ENCODE assay signal across 10 mouse cellular contexts in the genomic region with DNA sequence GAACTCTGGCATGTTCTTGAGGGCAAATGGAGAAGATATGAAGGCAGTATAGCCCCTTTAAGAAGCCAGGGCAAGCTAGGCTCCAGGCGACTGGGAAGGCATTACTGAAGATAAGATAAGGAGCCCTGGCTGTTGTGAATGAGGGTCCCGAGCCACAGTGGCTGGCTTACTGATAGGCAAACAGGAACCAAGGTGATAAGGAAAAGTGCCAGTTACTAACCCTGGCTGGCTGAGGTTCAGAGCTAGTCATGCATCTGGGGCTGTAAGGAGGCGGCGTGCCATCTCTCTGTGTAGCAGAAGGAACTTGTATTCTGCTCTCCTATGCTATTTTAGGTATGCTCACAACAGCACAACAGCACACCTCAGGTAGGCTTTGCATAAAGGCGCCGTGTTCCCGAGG.
DNase-seq lines count a peak whose midpoint lies in the region; ATAC-seq and TF ChIP-seq lines count a peak whose summit lies in the region.
"Had no signal": no experiment of that assay in that cellular context is flagged by ENCODE, and none has a peak within 500 bp of the region (broad histone marks: within the 10 kb centered on the region; RNA-seq: fewer than 3 reads in every experiment).

No protein-coding gene starts in this region.

- ATAC-seq in forebrain, embryonic 15.5 days (replicated peaks): no peak
- peak; percentile 24; the same call in 1 of the 2 replicates for ATAC-seq in heart, embryonic 16.5 days (replicated peaks; ENCODE audit: extremely low read depth, insufficient read depth, low FRiP score)
- ATAC-seq in megakaryocyte, adult 5-6 weeks (ENCODE audit: poor library complexity, severe bottlenecking): peak; percentile 30; the same call in 1 of the 2 replicates

- H3K4me3 ChIP-seq in forebrain, embryonic 10.5 days: no peak overlapping the region
- H3K4me3 ChIP-seq in forebrain, embryonic 15.5 days: no peak overlapping the region
- peak overlapping the region; percentile 65 to 80 for H3K4me3 ChIP-seq in MEL (ENCODE audit: control insufficient read depth in 1 of 2, insufficient read depth in 1 of 2, low read depth in 2 of 2, low read length in 2 of 2)
- no peak overlapping the region for H3K4me3 ChIP-seq in heart, embryonic 16.5 days (ENCODE audit: low read length)
- H3K4me3 ChIP-seq: hindbrain, embryonic 15.5 days; left cerebral cortex, adult 2 months had no signal

- 81% methylated on average over 7 of the region's 7 CpGs for WGBS in forebrain, embryonic 10.5 days
- 82% methylated on average over 7 of the region's 7 CpGs for WGBS in forebrain, embryonic 15.5 days
- WGBS in heart, embryonic 16.5 days: 20% methylated on average over 7 of the region's 7 CpGs

- no peak for TF ChIP-seq RAD21 in MEL (IDR thresholded peaks at IDR 0.05; ENCODE audit: low read depth, low read length)

- no peak overlapping the region for H3K4me2 ChIP-seq in forebrain, embryonic 15.5 days (replicated peaks)
- peak overlapping the region; percentile 58 for H3K4me2 ChIP-seq in heart, embryonic 16.5 days (ENCODE audit: low read depth, low read length)
- H3K4me2 ChIP-seq: hindbrain, embryonic 15.5 days had no signal

- H3K79me2 ChIP-seq in MEL (ENCODE audit: control insufficient read depth, insufficient read depth, low read length, poor library complexity): peaks cover 3% of the 10 kb centered on the region

- TF ChIP-seq EP300 in MEL (IDR thresholded peaks at IDR 0.05; ENCODE audit: low read depth in 1 of 2, low read length in 2 of 2): peak; percentile 99 to 100

- DNase-seq in forebrain, embryonic 10.5 days (ENCODE audit: extremely low spot score, low spot score): no peak
- DNase-seq in MEL (ENCODE audit: low read depth, low spot score): peak; percentile 95
- DNase-seq in thymus, adult 18-20 months: no peak
- DNase-seq in frontal cortex, postnatal 36 days (ENCODE audit: low spot score in 2 of 2): no peak
- DNase-seq in ovary, postnatal 36 days (ENCODE audit: low spot score): no peak

- H3K27ac ChIP-seq in forebrain, embryonic 10.5 days: 0 out of 2 replicates have a peak overlapping the region, but pooled peaks have one; percentile 80
- H3K27ac ChIP-seq in forebrain, embryonic 15.5 days (replicated peaks): no peak overlapping the region
- peak overlapping the region; percentile 82 for H3K27ac ChIP-seq in MEL (ENCODE audit: control insufficient read depth, low read depth, low read length)
- H3K27ac ChIP-seq in heart, embryonic 16.5 days (ENCODE audit: low read length): peak overlapping the region; percentile 82
- H3K27ac ChIP-seq: hindbrain, embryonic 15.5 days; left cerebral cortex, adult 2 months had no signal

- no peak overlapping the region for H3K9ac ChIP-seq in forebrain, embryonic 15.5 days (replicated peaks)
- H3K9ac ChIP-seq in MEL (ENCODE audit: control insufficient read depth, low read depth, low read length, poor library complexity, severe bottlenecking): peak overlapping the region; percentile 77
- H3K9ac ChIP-seq in heart, embryonic 16.5 days (ENCODE audit: low read length): peak overlapping the region; percentile 67; the same call in 1 of the 2 replicates
- H3K9ac ChIP-seq: hindbrain, embryonic 15.5 days had no signal

- peaks cover 50% of the 10 kb centered on the region for H3K4me1 ChIP-seq in forebrain, embryonic 10.5 days
- H3K4me1 ChIP-seq in forebrain, embryonic 15.5 days: peaks cover 19% of the 10 kb centered on the region
- peaks cover 12 to 38% of the 10 kb centered on the region in 2 experiments for H3K4me1 ChIP-seq in MEL (ENCODE audit: control insufficient read depth in 1 of 2, insufficient read depth in 2 of 2, low read length in 2 of 2)
- peaks cover 43% of the 10 kb centered on the region for H3K4me1 ChIP-seq in heart, embryonic 16.5 days (ENCODE audit: control insufficient read depth, insufficient read depth, low read length)

- peaks cover 6% of the 10 kb centered on the region; the same call in 1 of the 2 replicates for H3K27me3 ChIP-seq in forebrain, embryonic 10.5 days (ENCODE audit: poor library complexity, severe bottlenecking)
- no peaks in the 10 kb centered on the region for H3K27me3 ChIP-seq in forebrain, embryonic 15.5 days
- no peaks in the 10 kb centered on the region for H3K27me3 ChIP-seq in MEL (ENCODE audit: control insufficient read depth in 1 of 2, insufficient read depth in 2 of 2, low read length in 2 of 2)
- no peaks in the 10 kb centered on the region for H3K27me3 ChIP-seq in heart, embryonic 16.5 days (ENCODE audit: control insufficient read depth, insufficient read depth, low read length)
- H3K27me3 ChIP-seq: hindbrain, embryonic 15.5 days had no signal

- TF ChIP-seq POLR2A in MEL (IDR thresholded peaks at IDR 0.05; ENCODE audit: control insufficient read depth in 1 of 2, insufficient read depth in 1 of 2, low read depth in 1 of 2, low read length in 2 of 2, poor library complexity in 1 of 2): peak in 1 of 2 experiments; percentile 75; a peak in 2 of 4 replicates

- no peak for TF ChIP-seq CTCF in MEL (IDR thresholded peaks at IDR 0.05 in 2 of 3, conservative IDR thresholded peaks at IDR 0.05 in 1 of 3; ENCODE audit: control insufficient read depth in 1 of 3, insufficient read depth in 1 of 3, low read depth in 2 of 3, low read length in 3 of 3, poor library complexity in 1 of 3, severe bottlenecking in 1 of 3)

- no peaks in the 10 kb centered on the region for H3K9me3 ChIP-seq in forebrain, embryonic 10.5 days
- no peaks in the 10 kb centered on the region for H3K9me3 ChIP-seq in forebrain, embryonic 15.5 days
- H3K9me3 ChIP-seq in MEL (replicated peaks; ENCODE audit: insufficient read depth, low read length): no peaks in the 10 kb centered on the region
- H3K9me3 ChIP-seq in heart, embryonic 16.5 days (replicated peaks; ENCODE audit: control insufficient read depth, low read length): no peaks in the 10 kb centered on the region
- H3K9me3 ChIP-seq: hindbrain, embryonic 15.5 days had no signal

- 0 out of 2 replicates have a peak, but pooled peaks cover 2% of the 10 kb centered on the region for H3K36me3 ChIP-seq in forebrain, embryonic 10.5 days (replicated peaks)
- no peaks in the 10 kb centered on the region for H3K36me3 ChIP-seq in forebrain, embryonic 15.5 days
- H3K36me3 ChIP-seq in MEL (ENCODE audit: control insufficient read depth in 1 of 2, insufficient read depth in 2 of 2, low read length in 2 of 2): peaks cover 0 to 36% of the 10 kb centered on the region in 2 experiments; a peak in 2 of 4 replicates
- no peaks in the 10 kb centered on the region for H3K36me3 ChIP-seq in heart, embryonic 16.5 days (ENCODE audit: control insufficient read depth, insufficient read depth)
- H3K36me3 ChIP-seq: hindbrain, embryonic 15.5 days had no signal

TF ChIP-seq in MEL, 35 proteins besides CTCF, POLR2A, EP300 and RAD21 (continues in another document):
- TF ChIP-seq HCFC1 (IDR thresholded peaks at IDR 0.05; ENCODE audit: low read depth, low read length) (peak; percentile 57; the same call in 1 of the 2 replicates), ETS1 (IDR thresholded peaks at IDR 0.05; ENCODE audit: low read depth, low read length) (peak; percentile 97), CHD1 (IDR thresholded peaks at IDR 0.05; ENCODE audit: low read depth, low read length) (no peak), GATA1 (IDR thresholded peaks at IDR 0.05; ENCODE audit: low read depth, low read length) (peak; percentile 100), JUND (IDR thresholded peaks at IDR 0.05; ENCODE audit: low read depth, low read length) (peak; percentile 68; the same call in 1 of the 2 replicates), POLR2AphosphoS2 (IDR thresholded peaks at IDR 0.05; ENCODE audit: low read length) (peak; percentile 80), POLR2AphosphoS5 (IDR thresholded peaks at IDR 0.05; ENCODE audit: borderline replicate concordance, low read depth, low read length) (no peak), TBP (IDR thresholded peaks at IDR 0.05; ENCODE audit: low read depth, low read length) (peak; percentile 85), CHD2 (IDR thresholded peaks at IDR 0.05; ENCODE audit: low read length) (peak; percentile 66), MYB (IDR thresholded peaks at IDR 0.05; ENCODE audit: low read depth, low read length) (peak; percentile 93), RCOR1 (IDR thresholded peaks at IDR 0.05; ENCODE audit: low read depth, low read length) (peak; percentile 96), TAL1 (IDR thresholded peaks at IDR 0.05; ENCODE audit: low read length) (peak; percentile 81), MAFK (IDR thresholded peaks at IDR 0.05; ENCODE audit: borderline replicate concordance, low read depth, low read length) (peak; percentile 90), USF1 (IDR thresholded peaks at IDR 0.05; ENCODE audit: low read depth, low read length) (no peak), ZMIZ1 (IDR thresholded peaks at IDR 0.05; ENCODE audit: low read depth, low read length) (peak; percentile 81), MAZ (IDR thresholded peaks at IDR 0.05; ENCODE audit: low read depth, low read length) (peak; percentile 93), NRF1 (IDR thresholded peaks at IDR 0.05; ENCODE audit: insufficient read depth, low read depth, low read length, poor library complexity, severe bottlenecking) (no peak), NELFE (IDR thresholded peaks at IDR 0.05; ENCODE audit: low read depth, low read length) (peak; percentile 75), MXI1 (IDR thresholded peaks at IDR 0.05; ENCODE audit: low read depth, low read length) (peak; percentile 84), UBTF (IDR thresholded peaks at IDR 0.05; ENCODE audit: borderline replicate concordance, insufficient read depth, low read depth, low read length) (no peak), GABPA (IDR thresholded peaks at IDR 0.05; ENCODE audit: low read depth, low read length) (no peak), ELF1 (IDR thresholded peaks at IDR 0.05; ENCODE audit: low read depth, low read length) (0 out of 2 replicates have a peak, but pooled peaks have one; percentile 59), ZKSCAN1 (IDR thresholded peaks at IDR 0.05; ENCODE audit: low read depth, low read length) (no peak), KAT2A (conservative IDR thresholded peaks at IDR 0.05; ENCODE audit: low read depth, low read length) (peak; percentile 51; the same call in 1 of the 2 replicates), MYC (IDR thresholded peaks at IDR 0.05; ENCODE audit: low read depth, low read length) (peak; percentile 93), TCF12 (IDR thresholded peaks at IDR 0.05; ENCODE audit: low read depth, low read length) (peak; percentile 98), SIN3A (IDR thresholded peaks at IDR 0.05; ENCODE audit: low read length) (peak; percentile 98), MEF2A (IDR thresholded peaks at IDR 0.05; ENCODE audit: extremely low read depth, insufficient replicate concordance, low read depth, low read length, poor library complexity, severe bottlenecking) (peak; percentile 72; the same call in 1 of the 2 replicates), MAX (IDR thresholded peaks at IDR 0.05; ENCODE audit: low read length) (peak; percentile 71), SMC3 (IDR thresholded peaks at IDR 0.05; ENCODE audit: low read depth, low read length) (no peak; the same call in 1 of the 2 replicates), ZC3H11A (IDR thresholded peaks at IDR 0.05; ENCODE audit: low read depth, low read length) (no peak)

Comparison
In these comparisons a context has a peak if more than half of its experiments do, and no peak if none do; other contexts are left out.
1. H3K4me3 ChIP-seq: peak in MEL (2 of 2); none in forebrain, embryonic 10.5 days (single experiment), forebrain, embryonic 15.5 days (single experiment) and heart, embryonic 16.5 days (single experiment).